Mouse (Mus musculus): ENCODE data around the gene Fscn1.

- TF ChIP-seq CTCF (IDR thresholded peaks at IDR 0.05; ENCODE audit: low read depth) (no peak), EP300 (IDR thresholded peaks at IDR 0.05; ENCODE audit: low read depth) (no peak)
These were observed 1.8 kb downstream of the Fscn1 start for GRCm38 (mm10) chr5:142961881-142962443.

Measured in liver, embryonic 14.5 days (tissue).